Mouse (Mus musculus): Measurements from ENCODE around the gene Zfp661.

The Zfp661 gene

DNA sequence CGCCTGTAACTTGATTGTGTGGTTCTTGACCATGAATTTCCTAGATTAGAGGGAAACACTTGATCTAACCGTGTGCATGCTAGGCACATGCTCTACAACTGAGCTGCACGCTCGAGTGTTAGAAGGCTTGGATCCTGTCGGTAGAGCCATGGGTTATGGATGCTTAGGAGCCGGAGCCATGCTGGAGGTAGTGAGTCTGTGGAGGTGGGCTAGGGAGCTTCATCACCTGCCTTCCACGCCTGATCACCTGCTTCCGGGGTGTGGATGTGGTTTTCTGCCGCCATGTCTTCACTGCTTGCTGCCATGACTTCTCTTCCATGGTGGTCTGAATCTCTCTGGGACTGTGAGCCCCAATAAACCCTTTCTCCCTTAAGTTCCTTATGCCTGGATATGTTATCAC is 2.0 kb upstream of the Zfp661 start:
- no peak for TF ChIP-seq GATA4 (IDR thresholded peaks at IDR 0.05; ENCODE audit: insufficient replicate concordance, low read length)

GRCm38 (mm10) chr2:127587514-127587844 is 585 bp upstream of the Zfp661 start:
- TF ChIP-seq GATA4 (IDR thresholded peaks at IDR 0.05; ENCODE audit: insufficient replicate concordance, low read length), result no peak

GRCm38 (mm10) chr2:127584436-127584858 is 2.4 kb downstream of the Zfp661 start:
- TF ChIP-seq GATA4 (IDR thresholded peaks at IDR 0.05; ENCODE audit: insufficient replicate concordance, low read length), result no peak

- TF ChIP-seq GATA4 (IDR thresholded peaks at IDR 0.05; ENCODE audit: insufficient replicate concordance, low read length), result no peak
Observed at GRCm38 (mm10) chr2:127573322-127573721, 13.6 kb downstream of the Zfp661 start.

- TF ChIP-seq GATA4 (IDR thresholded peaks at IDR 0.05; ENCODE audit: insufficient replicate concordance, low read length), result no peak
Observed at GRCm38 (mm10) chr2:127559070-127559966, 27.6 kb downstream of the Zfp661 start.

GRCm38 (mm10) chr2:127551078-127551477 is 35.8 kb downstream of the Zfp661 start:
- no peak for TF ChIP-seq GATA4 (IDR thresholded peaks at IDR 0.05; ENCODE audit: insufficient replicate concordance, low read length)

DNA sequence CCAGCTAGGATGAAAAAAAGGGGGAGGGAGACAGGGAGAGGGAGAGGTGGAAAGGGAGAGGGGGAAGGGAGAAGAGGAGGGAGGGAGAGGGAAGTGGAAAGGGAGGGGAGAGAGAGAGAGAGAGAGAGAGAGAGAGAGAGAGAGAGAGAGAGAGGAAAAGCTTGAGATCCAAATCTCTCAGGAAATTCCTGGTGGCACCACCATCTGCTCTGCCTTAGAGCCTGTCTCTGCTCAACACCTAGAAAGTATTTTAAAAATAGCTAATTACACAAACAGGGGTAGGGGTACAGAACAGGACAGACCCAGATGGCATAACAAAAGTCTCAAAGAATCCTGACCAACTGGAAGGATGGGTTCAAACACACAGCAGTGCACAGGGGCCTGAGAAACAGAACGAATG is 36.4 kb downstream of the Zfp661 start:
- TF ChIP-seq GATA4 (IDR thresholded peaks at IDR 0.05; ENCODE audit: insufficient replicate concordance, low read length), result no peak

DNA sequence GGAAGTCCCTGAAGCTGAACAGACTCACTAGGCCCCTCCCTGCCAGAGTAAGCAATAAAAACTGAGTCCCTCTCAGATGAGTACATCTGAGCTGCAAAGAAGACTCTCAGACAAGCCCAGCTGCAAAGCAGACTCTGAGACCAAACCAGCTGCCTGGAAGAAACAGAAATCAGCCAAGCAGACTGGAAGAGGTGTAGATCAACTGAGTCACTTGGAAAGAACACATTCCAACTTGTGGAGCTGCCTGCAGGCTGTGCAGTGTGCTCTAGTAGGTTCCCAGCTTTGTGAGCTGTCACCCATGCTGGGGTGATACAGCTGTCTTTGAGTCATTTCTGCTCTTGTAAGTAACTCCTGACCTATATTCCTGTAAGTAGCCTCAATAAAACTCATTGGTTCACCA is 37.2 kb downstream of the Zfp661 start:
- no peak for TF ChIP-seq GATA4 (IDR thresholded peaks at IDR 0.05; ENCODE audit: insufficient replicate concordance, low read length)

- no peak for TF ChIP-seq GATA4 (IDR thresholded peaks at IDR 0.05; ENCODE audit: insufficient replicate concordance, low read length)
Observed at GRCm38 (mm10) chr2:127548342-127549074, 38.4 kb downstream of the Zfp661 start.

GRCm38 (mm10) chr2:127541697-127542096 is 45.2 kb downstream of the Zfp661 start:
- TF ChIP-seq GATA4 (IDR thresholded peaks at IDR 0.05; ENCODE audit: insufficient replicate concordance, low read length), result no peak

- TF ChIP-seq GATA4 (IDR thresholded peaks at IDR 0.05; ENCODE audit: insufficient replicate concordance, low read length), result no peak
Observed at GRCm38 (mm10) chr2:127541185-127541584, 45.7 kb downstream of the Zfp661 start, which contains the start of gene Prom2. Gene Prom2, minus strand, starts transcription at chr2:127541467.

DNA sequence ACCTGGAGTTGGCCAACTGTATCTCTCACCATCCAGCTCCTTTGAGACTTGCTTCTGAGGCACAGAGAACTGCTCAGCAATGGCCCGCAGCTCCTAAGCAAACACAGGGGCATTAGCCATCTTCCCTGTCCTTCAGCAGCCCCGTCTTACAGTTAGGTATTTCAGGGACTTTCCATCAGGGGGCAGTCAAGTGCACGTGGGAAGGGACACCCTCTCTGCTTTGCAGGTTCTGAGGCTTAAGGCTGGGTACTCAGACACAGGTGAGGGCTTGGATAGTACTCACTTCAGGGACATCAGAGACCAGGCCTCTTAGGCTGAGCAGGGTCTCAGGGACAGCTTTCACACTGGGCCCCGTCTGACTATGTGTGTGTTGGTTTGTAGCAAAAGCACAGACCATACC is 47.4 kb downstream of the Zfp661 start:
- TF ChIP-seq GATA4 (IDR thresholded peaks at IDR 0.05; ENCODE audit: insufficient replicate concordance, low read length), result no peak

GRCm38 (mm10) chr2:127537548-127537947 is 49.3 kb downstream of the Zfp661 start:
- no peak for TF ChIP-seq GATA4 (IDR thresholded peaks at IDR 0.05; ENCODE audit: insufficient replicate concordance, low read length)

GRCm38 (mm10) chr2:127535363-127535762 is 51.5 kb downstream of the Zfp661 start:
- no peak for TF ChIP-seq GATA4 (IDR thresholded peaks at IDR 0.05; ENCODE audit: insufficient replicate concordance, low read length)

DNA sequence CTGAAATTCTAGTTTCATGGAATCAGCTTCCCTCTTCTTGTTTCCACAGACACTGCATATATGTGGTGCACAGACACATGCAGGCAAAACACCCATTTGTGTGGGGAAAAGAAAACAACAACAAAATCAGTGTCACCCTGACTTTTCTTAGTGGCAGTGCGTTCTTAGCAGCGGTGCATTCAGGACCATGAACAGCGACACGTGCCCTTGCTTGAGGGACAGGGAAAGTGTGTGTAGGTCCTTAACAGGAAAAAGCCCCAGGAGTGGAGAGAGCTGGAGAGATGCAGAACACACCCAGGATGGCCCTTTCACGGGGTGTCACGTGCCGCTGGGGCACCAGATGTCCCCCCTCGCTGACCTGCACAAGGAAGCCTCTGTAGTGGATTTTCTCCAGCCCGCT is 54.5 kb downstream of the Zfp661 start:
- no peak for TF ChIP-seq GATA4 (IDR thresholded peaks at IDR 0.05; ENCODE audit: insufficient replicate concordance, low read length)

- no peak for TF ChIP-seq GATA4 (IDR thresholded peaks at IDR 0.05; ENCODE audit: insufficient replicate concordance, low read length)
Observed at GRCm38 (mm10) chr2:127531592-127531991, 55.3 kb downstream of the Zfp661 start.
